Mouse (Mus musculus) retina, adult 2 months (tissue): ENCODE data around the gene Arl5c.

Experiments used
- DNase-seq: peaks from one replicate; pipeline ENCODE4 v3.0.0-alpha.2; 2012; ENCODE audit warnings: low read depth, low spot score

Gene Arl5c

DNA sequence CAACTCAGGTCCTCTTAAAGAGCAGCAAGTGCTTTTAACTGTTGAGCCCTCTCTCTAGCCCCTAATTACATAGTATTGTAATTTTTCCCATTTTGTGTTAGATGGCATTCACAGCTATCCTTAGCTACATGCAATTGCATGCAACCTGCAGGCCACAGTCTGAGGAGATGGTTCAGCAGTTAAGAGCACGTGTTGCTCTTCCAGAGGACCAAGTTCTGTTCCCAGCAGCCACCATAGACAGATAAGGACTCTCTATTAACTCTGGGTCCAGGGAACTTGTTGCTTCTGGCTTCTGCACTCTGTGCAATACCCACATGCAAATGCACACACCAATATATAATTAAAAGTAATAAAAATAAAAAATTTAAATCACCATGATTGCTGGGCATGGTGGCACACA is 710 bp upstream of the Arl5c start:
- DNase-seq: no peak

GRCm38 (mm10) chr11:97994539-97995100 is 1.4 kb downstream of the Arl5c start:
- no peak for DNase-seq

- DNase-seq: peak; percentile 68
Measured at GRCm38 (mm10) chr11:97988530-97989096, 7.4 kb downstream of the Arl5c start.

DNA sequence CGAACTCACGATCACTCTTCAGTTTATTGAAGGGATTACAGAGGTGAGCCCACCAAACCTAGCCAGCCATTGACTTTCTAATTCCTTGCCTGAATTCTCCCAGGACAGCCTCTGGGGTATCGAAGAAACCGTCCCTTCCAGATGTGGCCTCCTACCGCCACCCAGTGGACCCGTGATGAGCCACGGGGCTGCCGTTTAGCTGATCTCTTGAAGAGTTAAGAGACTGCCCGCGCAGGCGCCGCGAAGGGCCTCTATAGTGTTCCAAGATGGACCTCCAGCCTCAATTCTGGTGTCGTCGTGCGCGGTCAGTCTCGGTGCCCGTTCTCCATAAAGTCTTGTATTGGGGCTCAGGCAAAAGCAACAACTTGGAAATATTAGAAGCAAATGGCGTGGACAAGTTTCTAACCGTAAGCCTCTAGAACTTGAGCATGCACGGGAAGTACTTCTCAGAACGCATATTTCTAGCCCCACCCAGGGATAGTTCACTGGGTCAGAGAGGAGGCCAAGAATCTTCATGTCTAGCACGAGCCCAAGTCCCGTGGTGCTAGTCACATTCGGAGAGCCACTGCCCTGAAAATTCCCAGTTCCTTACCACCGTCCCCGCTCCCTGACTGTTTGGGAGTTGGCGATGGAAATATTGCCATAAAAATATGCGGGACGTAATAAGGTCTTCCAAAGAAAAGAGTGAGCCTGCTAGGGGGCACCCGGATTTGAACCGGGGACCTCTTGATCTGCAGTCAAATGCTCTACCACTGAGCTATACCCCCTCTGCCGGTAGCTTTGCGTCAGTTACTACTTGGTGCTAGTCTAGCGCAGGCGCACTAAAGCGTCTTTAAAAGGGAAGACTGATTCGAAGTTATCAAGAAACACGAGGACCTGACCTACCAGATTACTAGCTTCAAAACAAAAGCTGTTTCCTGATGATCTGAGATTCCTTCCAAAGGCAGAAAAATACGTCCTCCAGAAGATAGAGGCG is 8.1 kb downstream of the Arl5c start:
- DNase-seq: peak; percentile 81

- DNase-seq: no peak
Measured at GRCm38 (mm10) chr11:97986738-97987465, 9.1 kb downstream of the Arl5c start.

- DNase-seq: no peak
Measured at GRCm38 (mm10) chr11:97985727-97986677, 10.0 kb downstream of the Arl5c start, which contains the start of gene Plxdc1. Plxdc1 (minus strand) TSS chr11:97986444.

DNA sequence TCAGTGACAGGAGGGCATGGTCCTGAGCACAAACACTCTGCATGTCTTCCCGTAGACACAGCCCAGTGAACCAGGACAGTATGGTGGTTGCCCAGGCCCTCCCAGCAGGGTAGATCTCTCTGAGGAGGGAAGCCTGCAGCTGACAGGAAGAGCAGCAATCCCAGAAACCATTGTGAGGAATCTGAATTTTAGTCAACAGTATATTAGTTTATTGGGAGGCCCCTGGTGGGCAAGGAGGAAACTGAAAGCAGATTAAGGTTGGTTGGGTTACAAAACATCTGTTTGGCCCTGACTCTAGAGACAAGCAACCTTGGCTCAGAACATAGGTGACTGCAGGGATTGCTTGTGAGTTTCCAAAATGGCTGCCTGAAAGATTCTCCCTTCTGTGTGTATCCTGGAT is 12.0 kb downstream of the Arl5c start:
- no peak for DNase-seq

GRCm38 (mm10) chr11:97983506-97983905 is 12.5 kb downstream of the Arl5c start:
- no peak for DNase-seq

- no peak for DNase-seq
Measured at GRCm38 (mm10) chr11:97982721-97983120, 13.3 kb downstream of the Arl5c start.

- no peak for DNase-seq
Measured at GRCm38 (mm10) chr11:97980531-97980966, 15.4 kb downstream of the Arl5c start.

- no peak for DNase-seq
Measured at GRCm38 (mm10) chr11:97979824-97980495, 16.0 kb downstream of the Arl5c start.

- DNase-seq: no peak
Measured at GRCm38 (mm10) chr11:97978392-97978791, 17.6 kb downstream of the Arl5c start.

DNA sequence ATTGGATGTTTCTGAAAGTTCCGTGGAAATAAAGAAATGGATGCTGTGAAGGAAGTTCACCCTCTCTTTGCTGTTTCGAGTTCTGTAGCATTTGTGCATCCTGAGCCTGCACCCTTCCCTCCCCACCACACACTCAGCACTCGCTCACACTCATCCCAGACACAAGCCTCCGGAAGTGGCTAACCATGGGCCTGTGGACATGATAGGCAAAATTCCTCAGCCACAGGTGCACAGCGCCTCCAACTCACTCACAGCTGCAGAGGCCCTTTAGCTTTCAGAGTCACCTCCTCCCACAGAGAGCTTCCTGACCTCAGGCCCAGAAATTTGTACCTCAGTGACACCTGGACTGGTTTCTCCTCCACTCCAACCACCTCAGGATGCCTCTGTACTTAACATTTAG is 18.2 kb downstream of the Arl5c start:
- DNase-seq: no peak

- no peak for DNase-seq
Measured at GRCm38 (mm10) chr11:97974746-97975145, 21.2 kb downstream of the Arl5c start.

- DNase-seq: no peak
Measured at GRCm38 (mm10) chr11:97974141-97974540, 21.8 kb downstream of the Arl5c start.

DNA sequence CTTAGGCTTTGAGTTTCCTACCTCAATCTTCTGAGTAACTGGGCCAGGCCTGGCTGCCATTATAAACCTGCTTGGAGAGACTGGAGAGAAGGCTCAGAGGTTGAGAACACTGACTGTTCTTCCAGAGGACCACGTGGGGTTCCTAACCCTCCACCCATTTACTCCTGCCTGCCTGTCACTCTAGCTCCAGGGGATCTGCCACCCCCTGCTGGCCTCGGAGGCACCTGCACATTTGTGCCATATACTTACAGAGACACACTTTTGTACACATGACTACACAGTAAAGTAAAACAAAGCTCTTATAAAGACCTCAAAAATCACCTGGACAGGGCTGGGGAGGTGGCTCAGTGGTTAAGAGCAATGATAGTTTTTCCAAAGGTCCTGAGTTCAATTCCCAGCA is 23.5 kb downstream of the Arl5c start:
- no peak for DNase-seq

GRCm38 (mm10) chr11:97971232-97971631 is 24.7 kb downstream of the Arl5c start:
- DNase-seq: no peak

- no peak for DNase-seq
Measured at GRCm38 (mm10) chr11:97970771-97971170, 25.2 kb downstream of the Arl5c start.

DNA sequence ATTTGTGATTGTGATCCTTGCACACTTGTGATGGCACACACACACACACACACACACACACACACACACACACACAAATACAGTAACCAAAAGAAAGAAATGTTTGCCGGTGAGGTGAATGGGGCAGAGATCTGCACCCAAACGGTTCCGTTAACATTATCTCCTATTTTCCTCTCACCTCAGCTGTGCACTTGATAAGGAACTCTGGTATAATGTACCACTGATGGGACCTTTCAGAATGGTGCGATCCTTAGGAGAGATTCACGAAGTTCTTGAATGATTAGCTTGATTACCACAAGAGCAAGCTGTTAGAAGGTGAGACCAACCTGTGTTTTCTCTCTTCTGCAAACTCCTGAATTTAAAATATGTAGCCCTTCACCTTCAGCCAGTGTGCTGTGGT is 27.6 kb downstream of the Arl5c start:
- no peak for DNase-seq

- DNase-seq: no peak
Measured at GRCm38 (mm10) chr11:97967114-97967513, 28.9 kb downstream of the Arl5c start.
